Mouse (Mus musculus) urinary bladder, postnatal 14 days (tissue): Measurements from ENCODE around the gene Jsrp1.

Experiments used
- DNase-seq: peaks from one replicate; pipeline ENCODE4 v3.0.0; 2021; ENCODE audit warnings: low spot score

Jsrp1 gene

GRCm38 (mm10) chr10:80813366-80813765 lies at the start of gene Jsrp1:
TSS of gene Jsrp1 (minus strand) at chr10:80813498.
- DNase-seq = no peak

GRCm38 (mm10) chr10:80862305-80862704 lies 49.0 kb upstream of the Jsrp1 start:
- DNase-seq = no peak

- no peak for DNase-seq
These were observed 45.1 kb upstream of the Jsrp1 start for GRCm38 (mm10) chr10:80858350-80858935.

DNA sequence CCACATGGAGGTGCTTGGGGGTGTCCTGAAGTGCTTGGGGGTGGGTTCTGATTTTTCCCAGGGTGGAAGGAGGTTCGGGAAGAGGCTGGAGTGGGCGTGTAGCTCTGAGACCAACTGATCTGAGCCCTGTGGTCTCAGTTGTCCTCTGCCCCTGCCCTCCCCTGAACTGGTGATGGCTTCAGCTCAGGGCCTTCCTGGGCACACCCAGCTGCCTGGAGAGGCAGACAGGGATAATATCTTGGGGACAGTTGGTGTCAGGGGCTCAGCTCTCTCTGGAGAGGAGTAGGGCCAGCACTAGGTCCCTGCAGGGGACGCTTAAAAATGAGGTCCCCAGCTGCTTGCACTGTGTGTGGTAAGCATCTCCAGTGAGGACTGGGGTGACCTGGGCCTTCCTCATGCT lies 44.5 kb upstream of the Jsrp1 start:
- no peak for DNase-seq

GRCm38 (mm10) chr10:80857386-80857785 lies 44.1 kb upstream of the Jsrp1 start:
- DNase-seq = no peak

GRCm38 (mm10) chr10:80856908-80857307 lies 43.6 kb upstream of the Jsrp1 start:
- DNase-seq = no peak

DNA sequence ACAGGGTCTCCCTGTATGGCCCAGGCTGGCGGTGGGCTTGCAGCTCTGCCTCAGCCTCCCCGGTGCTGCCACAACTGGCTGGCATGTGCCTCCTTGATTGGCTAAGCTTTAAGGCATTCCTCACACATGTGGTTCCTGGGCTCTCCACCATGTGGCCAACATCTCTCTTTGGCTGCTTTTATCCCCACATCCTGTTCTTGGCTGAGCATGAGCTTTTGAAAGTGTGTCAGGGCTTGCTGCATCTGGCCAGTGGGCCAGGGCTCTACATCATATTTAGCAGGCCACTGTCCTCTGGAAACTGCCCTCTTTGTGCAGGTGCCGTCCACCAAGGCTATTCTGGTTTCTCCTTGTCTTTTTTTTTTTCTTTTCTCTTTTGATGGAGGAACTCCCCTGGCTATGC lies 43.0 kb upstream of the Jsrp1 start:
- no peak for DNase-seq

- no peak for DNase-seq
These were observed 42.4 kb upstream of the Jsrp1 start for GRCm38 (mm10) chr10:80855749-80856073.

GRCm38 (mm10) chr10:80854913-80855748 lies 41.8 kb upstream of the Jsrp1 start, which contains the start of the genes Lsm7 and Sppl2b:
TSS of gene Lsm7 (minus strand) at chr10:80855209.
TSS of gene Sppl2b (plus strand) at chr10:80855275.
- peak; percentile 97 for DNase-seq

- DNase-seq = peak; percentile 35
These were observed 35.3 kb upstream of the Jsrp1 start for GRCm38 (mm10) chr10:80848571-80848970.

DNA sequence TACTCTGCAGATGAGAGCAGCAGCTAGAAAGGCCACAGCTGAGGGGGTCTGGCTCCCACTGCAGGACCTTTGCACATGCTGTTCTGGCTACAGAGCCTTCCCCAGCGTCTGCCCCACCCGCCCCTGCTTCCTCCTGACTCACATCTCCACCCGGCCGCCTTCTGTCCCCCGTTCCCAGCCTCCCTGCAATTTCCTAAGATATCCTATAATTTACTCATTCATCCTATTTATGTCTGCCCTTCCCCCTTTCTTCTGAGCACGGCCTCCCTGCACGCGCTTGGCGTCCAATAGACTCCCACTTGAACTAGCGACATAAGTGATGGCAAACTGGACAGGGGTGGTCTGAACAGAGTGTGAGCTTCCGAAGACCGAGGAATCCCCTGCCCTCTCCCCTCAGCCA lies 32.4 kb upstream of the Jsrp1 start:
- no peak for DNase-seq

DNA sequence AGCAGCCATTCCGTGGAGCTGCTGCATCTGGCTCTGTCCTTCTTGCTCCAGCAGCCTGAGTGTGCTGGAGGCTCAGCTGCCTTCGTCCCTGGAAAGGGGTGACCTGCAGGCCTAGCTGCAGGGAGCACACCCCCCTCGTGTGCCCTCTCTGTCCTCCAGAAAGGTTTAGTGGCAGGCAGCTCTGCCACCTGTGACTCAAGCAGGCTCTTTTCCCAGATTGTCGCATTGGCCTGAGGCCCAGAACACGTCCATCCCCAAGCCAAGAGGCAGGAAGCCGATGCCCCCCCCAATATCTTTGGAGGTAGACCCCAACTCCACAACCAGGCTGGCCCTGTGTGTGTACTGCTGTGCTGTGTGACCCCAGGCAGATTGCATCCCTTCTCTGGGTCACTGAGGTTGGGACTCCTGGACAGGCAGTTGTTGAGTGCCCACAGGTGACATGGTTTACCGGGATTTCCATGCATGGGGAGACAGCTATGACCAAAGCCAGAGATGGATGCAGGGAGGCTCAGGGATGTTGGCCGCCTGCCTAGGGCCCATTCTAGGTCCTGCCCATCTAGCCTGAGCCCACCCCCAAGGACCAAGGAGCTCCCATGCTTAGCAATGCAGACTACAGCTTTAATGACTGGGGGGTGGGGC lies 31.9 kb upstream of the Jsrp1 start:
- no peak for DNase-seq

GRCm38 (mm10) chr10:80843931-80844547 lies 30.7 kb upstream of the Jsrp1 start, which contains the start of gene Lingo3:
TSS of gene Lingo3 (minus strand) at chr10:80844039.
- DNase-seq = no peak

- DNase-seq = no peak
These were observed 30.0 kb upstream of the Jsrp1 start for GRCm38 (mm10) chr10:80843087-80843930.

- no peak for DNase-seq
These were observed 29.0 kb upstream of the Jsrp1 start for GRCm38 (mm10) chr10:80842334-80842733.

- no peak for DNase-seq
These were observed 28.4 kb upstream of the Jsrp1 start for GRCm38 (mm10) chr10:80841685-80842084.

GRCm38 (mm10) chr10:80839848-80840247 lies 26.6 kb upstream of the Jsrp1 start:
- no peak for DNase-seq

GRCm38 (mm10) chr10:80838346-80838912 lies 25.1 kb upstream of the Jsrp1 start:
- DNase-seq = no peak

GRCm38 (mm10) chr10:80837827-80838226 lies 24.5 kb upstream of the Jsrp1 start:
- no peak for DNase-seq

DNA sequence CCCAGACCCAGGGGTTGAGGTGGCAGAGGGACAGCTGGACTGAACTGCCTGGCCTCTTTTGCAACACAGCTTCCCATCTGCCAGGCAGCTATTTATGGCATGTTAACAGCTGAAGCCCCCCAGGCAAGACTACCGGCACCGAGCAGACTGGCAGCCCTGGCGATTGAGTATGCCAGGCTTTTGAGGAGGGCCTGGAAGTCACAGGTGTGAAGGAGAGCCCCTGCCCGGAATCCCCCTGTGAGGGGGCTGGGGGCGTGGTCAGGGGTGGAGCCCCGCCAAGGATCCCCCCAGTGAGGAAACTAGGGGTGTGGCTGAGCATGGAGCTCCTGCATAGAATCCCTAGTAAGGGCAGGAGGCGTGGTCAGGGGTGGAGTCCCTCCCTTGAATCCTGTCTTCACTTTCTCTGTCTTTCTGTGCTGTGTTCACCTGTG lies 23.7 kb upstream of the Jsrp1 start:
- DNase-seq = no peak

- DNase-seq = no peak
These were observed 22.3 kb upstream of the Jsrp1 start for GRCm38 (mm10) chr10:80835617-80836016.
